Mouse (Mus musculus) embryo, embryonic 10.5 days (tissue): ENCODE results near the gene Olfr1328.
"Not testable (repeated sequence)": the region's sequence is repeated elsewhere in the genome, so short reads cannot be mapped to it uniquely, and the experiment has no call there.

ENCODE experiments used
- DNase-seq: peaks from one replicate; pipeline ENCODE4 v3.0.0-alpha.2; 2015; ENCODE audit warnings: low spot score

The Olfr1328 gene

DNA sequence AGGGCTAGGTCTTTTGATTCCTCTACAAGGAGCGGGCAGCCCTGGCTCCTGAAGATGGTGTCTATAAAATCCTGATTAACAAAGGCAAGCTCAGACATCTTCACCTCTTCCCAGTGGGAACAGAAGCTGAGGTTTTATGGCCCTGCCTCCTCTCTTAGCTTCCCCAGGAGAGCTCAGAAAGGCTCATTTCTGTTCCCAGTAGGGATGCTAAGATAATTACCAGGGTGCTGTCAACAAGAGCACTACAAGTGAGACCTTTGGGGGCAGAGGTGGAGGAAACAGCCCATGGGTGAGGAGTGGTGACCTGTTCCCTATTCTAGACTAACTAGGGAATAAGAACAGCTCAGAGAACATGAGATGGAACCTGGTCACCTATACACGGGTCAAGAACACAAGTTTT is at the start of gene Olfr1328:
Olfr1328 (minus strand) TSS at position 101 of the 400 bp plus-strand sequence.
- no peak for DNase-seq

GRCm38 (mm10) chr4:118985291-118985690 is 46.9 kb upstream of the Olfr1328 start:
- no peak for DNase-seq

DNA sequence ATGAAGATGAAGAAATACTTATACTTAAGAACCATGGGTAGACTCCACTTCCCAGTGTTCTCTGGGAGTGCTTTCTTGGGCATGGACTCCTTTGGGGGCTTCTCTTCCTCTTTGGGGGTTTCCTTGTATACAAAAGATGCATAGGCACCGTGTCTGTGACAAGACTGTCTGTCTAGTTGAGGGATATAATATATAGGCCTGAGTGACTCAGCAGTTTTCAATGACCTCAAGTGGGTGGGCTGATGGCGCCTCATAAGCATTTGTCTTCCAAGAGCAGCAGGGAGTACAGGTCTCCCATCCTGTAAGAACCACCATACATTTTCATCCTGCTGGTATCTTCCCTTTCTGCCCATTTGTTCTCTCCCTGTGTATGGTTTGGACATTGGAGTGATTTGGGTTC is 34.9 kb upstream of the Olfr1328 start:
- no peak for DNase-seq

DNA sequence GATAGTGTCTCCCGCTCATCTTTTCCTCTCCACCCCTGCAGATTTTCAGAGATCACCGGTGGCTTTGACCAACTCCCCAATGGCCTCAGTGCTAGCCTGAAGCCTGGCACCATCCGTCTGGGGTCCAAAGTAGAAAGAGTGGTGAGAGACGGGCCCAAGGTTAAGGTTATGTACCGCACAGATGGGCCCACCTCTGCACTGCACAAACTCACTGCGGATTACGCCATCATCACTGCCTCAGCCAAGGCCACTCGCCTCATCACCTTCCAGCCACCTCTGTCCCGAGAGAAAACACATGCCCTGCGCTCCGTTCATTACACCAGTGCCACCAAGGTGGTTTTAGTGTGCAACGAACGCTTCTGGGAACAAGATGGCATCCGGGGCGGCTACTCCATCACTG is 29.3 kb upstream of the Olfr1328 start:
- no peak for DNase-seq

DNA sequence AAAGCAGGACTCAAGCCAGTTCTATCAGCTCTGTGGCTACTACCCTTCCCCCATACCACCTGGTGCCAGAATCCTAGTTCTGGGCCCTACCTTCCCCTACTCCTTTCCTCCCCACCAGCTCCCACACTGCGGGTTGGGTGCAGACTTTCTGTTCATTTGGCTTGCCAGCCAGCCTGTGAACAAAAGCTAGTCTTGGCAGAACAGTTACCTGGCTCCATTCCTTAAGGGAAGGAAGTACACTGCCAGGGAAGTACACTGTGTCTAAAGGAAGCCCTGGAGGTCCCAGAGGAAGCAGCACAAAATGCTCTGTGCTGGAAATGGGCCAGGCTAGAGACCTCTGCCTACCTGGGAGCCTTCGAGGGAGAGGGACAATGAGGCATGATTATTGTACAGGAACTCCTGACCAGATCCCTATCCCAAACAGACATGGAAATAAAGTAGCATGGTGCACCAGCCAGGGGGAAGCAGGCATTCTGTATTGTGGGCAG is 22.8 kb upstream of the Olfr1328 start, which contains the start of gene Lao1:
Lao1 (plus strand) TSS at position 438 of the 488 bp plus-strand sequence.
- no peak for DNase-seq

GRCm38 (mm10) chr4:118958812-118959211 is 20.4 kb upstream of the Olfr1328 start:
- DNase-seq, result no peak

- not testable (repeated sequence) for DNase-seq
Measured at GRCm38 (mm10) chr4:118931326-118931725, 7.1 kb downstream of the Olfr1328 start.

- DNase-seq, result not testable (repeated sequence)
Measured at GRCm38 (mm10) chr4:118917365-118917764, 21.0 kb downstream of the Olfr1328 start, which contains the start of gene Olfr1329. Gene Olfr1329 (minus strand): TSS chr4:118917465.

- DNase-seq, result no peak
Measured at GRCm38 (mm10) chr4:118901981-118902380, 36.4 kb downstream of the Olfr1328 start.

DNA sequence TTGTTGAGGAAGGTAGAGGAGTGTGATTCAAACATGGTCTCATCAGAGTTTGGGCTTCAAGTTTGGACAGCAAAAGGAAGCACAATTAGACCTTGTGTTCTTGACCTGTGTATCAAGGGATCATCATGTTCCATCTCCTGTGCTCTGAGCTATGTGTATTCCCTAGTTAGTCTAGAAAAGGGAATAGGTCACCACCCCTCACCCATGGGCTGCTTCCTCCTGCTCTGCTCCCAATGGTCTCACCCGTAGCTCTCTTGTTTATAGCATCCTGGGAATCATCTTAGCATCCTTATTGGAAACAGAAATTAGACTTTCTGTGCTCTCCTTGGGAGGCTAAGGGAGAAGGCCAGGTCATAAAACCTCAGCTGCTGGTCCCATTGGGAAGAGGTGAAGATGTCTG is 50.1 kb downstream of the Olfr1328 start, which contains the start of gene Olfr1330:
Olfr1330 (plus strand) TSS at position 301 of the 400 bp plus-strand sequence.
- DNase-seq, result no peak
